Mouse (Mus musculus) thymus, adult 2 months (tissue): ENCODE data around the gene Bag2. TPM values are rescaled to one million over a fixed set of nuclear protein-coding genes. Genes with fewer than 3 reads are reported as not detected.

Source experiments
- DNase-seq: peaks from one replicate; pipeline ENCODE4 v3.0.0; 2021
- H3K27ac ChIP-seq: fragments of 200-500 bp; 2 replicates; pipeline ENCODE4 v1.5.1; 2012; ENCODE audit warnings: low read length, control low read depth; ENCODE audit not compliant: control insufficient read depth, insufficient read depth
- H3K27me3 ChIP-seq: fragments of 200-500 bp; 2 replicates; pipeline ENCODE4 v1.6.1; 2012; ENCODE audit warnings: mild to moderate bottlenecking, low read length, moderate library complexity, mixed read lengths; ENCODE audit not compliant: control insufficient read depth, insufficient read depth
- H3K36me3 ChIP-seq: fragments of 200-500 bp; 2 replicates; pipeline ENCODE4 v1.6.1; 2012; ENCODE audit warnings: mild to moderate bottlenecking, low read length, moderate library complexity; ENCODE audit not compliant: control insufficient read depth, insufficient read depth
- H3K4me1 ChIP-seq: fragments of 200-500 bp; replicated peaks from 2 replicates; pipeline ENCODE4 v1.6.1; 2012; ENCODE audit warnings: low read length; ENCODE audit not compliant: control insufficient read depth, insufficient read depth
- H3K4me3 ChIP-seq: fragments of 200-500 bp; 2 replicates; pipeline ENCODE4 v1.5.1; 2012; ENCODE audit warnings: mild to moderate bottlenecking, low read length, control low read depth, moderate library complexity; ENCODE audit not compliant: control insufficient read depth, insufficient read depth
- CTCF ChIP-seq: fragments of 200-500 bp; IDR thresholded peaks from 2 replicates; pipeline ENCODE4 v1.5.1; 2012; ENCODE audit warnings: mild to moderate bottlenecking, control low read depth, low read length, moderate library complexity, borderline replicate concordance; ENCODE audit not compliant: control insufficient read depth, poor library complexity, insufficient read depth; ENCODE audit errors: extremely low read depth
- POLR2A ChIP-seq: fragments of 200-500 bp; IDR thresholded peaks from 2 replicates; pipeline ENCODE4 v1.6.1; 2012; ENCODE audit warnings: mild to moderate bottlenecking, low read length, control low read depth, moderate library complexity; ENCODE audit not compliant: control insufficient read depth, poor library complexity, insufficient read depth; ENCODE audit errors: extremely low read depth
- WGBS: fragments of 180-500 bp; shearing (Covaris S2); methylation state at CpG from one replicate; pipeline ENCODE4 v1.1.7; 2018; 5-methylcytosine and 5-hydroxymethylcytosine counted together
- polyA plus RNA-seq: library from polyadenylated mRNA; depleted of rRNA; stranded (reverse); fragments of >200 nt; gene quantifications from 2 replicates; pipeline ENCODE4 v1.2.3, GENCODE M21; 2012

Gene Bag2
- polyA plus RNA-seq, 1 experiment, result 13.7 TPM

DNA sequence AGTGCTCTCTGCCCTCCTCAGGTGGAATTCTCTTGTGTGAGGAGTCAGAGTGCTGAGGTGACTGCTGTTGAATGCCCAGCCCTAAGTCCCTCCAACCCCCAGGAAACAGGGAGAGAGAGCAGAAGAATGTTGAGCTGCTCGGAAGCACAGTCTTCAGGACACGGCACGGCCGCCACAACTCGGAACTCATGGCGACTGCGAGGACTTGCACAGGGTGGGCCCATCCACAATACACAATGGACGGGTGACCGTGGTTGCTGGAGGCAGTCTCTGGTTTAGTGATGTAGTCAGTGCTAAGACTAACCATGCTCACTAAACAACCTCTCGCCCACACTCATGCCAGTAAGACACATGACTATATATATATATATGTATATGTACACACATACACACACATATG, 14.0 kb upstream of the Bag2 start:
- Histone ChIP-seq H3K27me3 (no peaks in the 10 kb centered on the region), H3K4me1 (no peaks in the 10 kb centered on the region), H3K36me3 (peaks cover 18% of the 10 kb centered on the region), H3K27ac (no peak overlapping the region), H3K4me3 (no peak overlapping the region)
- TF ChIP-seq CTCF, result no peak
- no peak for TF ChIP-seq POLR2A
- WGBS, result 97% methylated on average over 10 of the region's 10 CpGs
- no peak for DNase-seq

DNA sequence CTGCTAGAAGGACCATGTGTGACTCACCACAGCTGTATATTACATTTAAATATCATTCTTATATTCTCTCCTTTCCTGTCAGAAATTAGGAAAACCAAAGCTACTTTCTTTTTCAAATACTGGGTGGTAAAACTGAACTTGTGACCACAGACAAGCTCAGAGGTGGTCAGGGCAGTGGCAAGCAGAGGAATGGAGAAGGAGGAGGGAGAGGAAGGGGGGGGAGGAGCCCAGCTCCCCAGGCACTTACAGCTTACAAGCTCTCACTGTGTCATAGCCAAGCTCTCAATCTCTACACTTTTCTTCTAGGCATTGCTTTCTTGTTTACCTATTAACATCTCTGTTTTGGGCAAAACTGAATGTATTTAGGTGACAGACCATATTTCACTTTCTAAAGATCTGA, 11.2 kb upstream of the Bag2 start:
- Histone ChIP-seq H3K27ac (no peak overlapping the region), H3K4me3 (no peak overlapping the region), H3K36me3 (peaks cover 18% of the 10 kb centered on the region), H3K4me1 (no peaks in the 10 kb centered on the region), H3K27me3 (no peaks in the 10 kb centered on the region)
- TF ChIP-seq CTCF (no peak), POLR2A (no peak)
- no peak for DNase-seq

GRCm38 (mm10) chr1:33768091-33768787, 10.6 kb upstream of the Bag2 start:
- DNase-seq, result no peak
- Histone ChIP-seq H3K4me3 (no peak overlapping the region), H3K36me3 (peaks cover 18% of the 10 kb centered on the region), H3K27me3 (no peaks in the 10 kb centered on the region), H3K4me1 (no peaks in the 10 kb centered on the region), H3K27ac (no peak overlapping the region)
- TF ChIP-seq CTCF, result no peak
- TF ChIP-seq POLR2A, result no peak
- 95% methylated on average over 1 of the region's 1 CpGs for WGBS

DNA sequence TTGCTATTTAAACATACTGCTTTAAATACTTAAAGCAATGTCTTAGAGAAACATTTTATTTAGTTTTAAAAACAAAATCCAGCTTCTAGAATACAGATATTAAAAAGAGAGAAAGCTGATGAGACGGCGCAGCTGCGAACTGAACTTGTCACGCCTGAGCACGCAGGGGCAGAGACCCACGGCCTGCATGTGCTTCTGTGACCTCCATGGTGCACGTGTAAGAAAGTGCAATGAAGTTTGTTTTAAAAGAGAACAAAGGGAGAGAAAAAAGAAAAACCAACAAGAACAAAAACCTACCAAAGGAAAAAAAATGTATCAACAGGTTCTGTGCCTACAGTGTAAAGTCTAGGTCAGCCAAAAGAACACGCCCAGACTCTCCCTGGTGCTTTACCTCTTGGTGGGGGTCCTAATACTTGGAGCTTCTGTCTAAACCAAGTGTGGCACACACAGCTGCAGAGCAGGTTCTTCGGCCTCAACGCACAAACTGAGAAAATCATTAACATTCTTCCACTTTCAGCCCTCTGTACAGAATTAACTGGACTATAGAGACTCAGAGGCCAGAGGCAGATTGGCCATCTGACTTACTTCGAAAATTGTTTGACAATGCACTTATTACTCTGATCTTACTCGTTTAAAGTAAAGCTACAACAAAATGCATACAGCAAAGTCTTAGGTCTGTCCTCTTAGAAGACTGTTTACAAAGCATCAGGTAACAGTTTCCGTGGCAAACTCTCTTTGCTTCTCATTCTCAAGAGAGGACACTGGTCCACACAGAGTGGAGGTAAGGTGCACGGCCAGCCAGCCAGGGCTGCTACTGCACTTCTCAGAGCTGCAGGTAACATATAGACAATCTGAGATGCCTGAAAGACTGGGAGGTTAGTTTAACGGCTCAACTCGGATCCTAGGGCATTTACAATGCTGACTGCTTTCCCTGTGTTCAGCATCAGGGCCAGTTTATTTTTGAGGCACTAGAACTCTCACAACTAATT, 9.2 kb upstream of the Bag2 start:
- 96% methylated on average over 16 of the region's 16 CpGs for WGBS
- TF ChIP-seq CTCF, result no peak
- TF ChIP-seq POLR2A, result no peak
- Histone ChIP-seq H3K27me3 (no peaks in the 10 kb centered on the region), H3K4me1 (no peaks in the 10 kb centered on the region), H3K27ac (no peak overlapping the region), H3K4me3 (no peak overlapping the region), H3K36me3 (peaks cover 10% of the 10 kb centered on the region)
- no peak for DNase-seq

GRCm38 (mm10) chr1:33765468-33766080, 8.0 kb upstream of the Bag2 start:
- DNase-seq, result no peak
- Histone ChIP-seq H3K27ac (no peak overlapping the region), H3K4me3 (no peak overlapping the region), H3K27me3 (no peaks in the 10 kb centered on the region), H3K4me1 (no peaks in the 10 kb centered on the region), H3K36me3 (peaks cover 4% of the 10 kb centered on the region)
- no peak for TF ChIP-seq POLR2A
- no peak for TF ChIP-seq CTCF
- WGBS, result 98% methylated on average over 11 of the region's 11 CpGs

- DNase-seq, result no peak
- TF ChIP-seq CTCF (no peak), POLR2A (no peak)
- H3K36me3 ChIP-seq, result no peaks in the 10 kb centered on the region; the same call in 1 of the 2 replicates
- 84% methylated on average over 2 of the region's 2 CpGs for WGBS
- H3K4me1 ChIP-seq, result no peaks in the 10 kb centered on the region
- no peaks in the 10 kb centered on the region for H3K27me3 ChIP-seq
- no peak overlapping the region for H3K27ac ChIP-seq
- H3K4me3 ChIP-seq, result no peak overlapping the region
Measured at GRCm38 (mm10) chr1:33763826-33764225, 6.2 kb upstream of the Bag2 start.
